Mouse (Mus musculus) T-helper 2 cell (primary cell): ENCODE measurements at regions not wholly inside any gene's neighbourhood (a gene's known extent, or its start where the extent isn't known, plus 50 kb on each side); places are given as distances from the start of the nearest gene placed in this dataset.

Experiments
- in situ Hi-C: fragments of 300-600 bp; cut with MboI, MseI; formaldehyde crosslinking; loops from one replicate; pipeline ENCODE4 v1.15.1; 2025; ENCODE audit warnings: high pct_unique_total_duplicates

DNA sequence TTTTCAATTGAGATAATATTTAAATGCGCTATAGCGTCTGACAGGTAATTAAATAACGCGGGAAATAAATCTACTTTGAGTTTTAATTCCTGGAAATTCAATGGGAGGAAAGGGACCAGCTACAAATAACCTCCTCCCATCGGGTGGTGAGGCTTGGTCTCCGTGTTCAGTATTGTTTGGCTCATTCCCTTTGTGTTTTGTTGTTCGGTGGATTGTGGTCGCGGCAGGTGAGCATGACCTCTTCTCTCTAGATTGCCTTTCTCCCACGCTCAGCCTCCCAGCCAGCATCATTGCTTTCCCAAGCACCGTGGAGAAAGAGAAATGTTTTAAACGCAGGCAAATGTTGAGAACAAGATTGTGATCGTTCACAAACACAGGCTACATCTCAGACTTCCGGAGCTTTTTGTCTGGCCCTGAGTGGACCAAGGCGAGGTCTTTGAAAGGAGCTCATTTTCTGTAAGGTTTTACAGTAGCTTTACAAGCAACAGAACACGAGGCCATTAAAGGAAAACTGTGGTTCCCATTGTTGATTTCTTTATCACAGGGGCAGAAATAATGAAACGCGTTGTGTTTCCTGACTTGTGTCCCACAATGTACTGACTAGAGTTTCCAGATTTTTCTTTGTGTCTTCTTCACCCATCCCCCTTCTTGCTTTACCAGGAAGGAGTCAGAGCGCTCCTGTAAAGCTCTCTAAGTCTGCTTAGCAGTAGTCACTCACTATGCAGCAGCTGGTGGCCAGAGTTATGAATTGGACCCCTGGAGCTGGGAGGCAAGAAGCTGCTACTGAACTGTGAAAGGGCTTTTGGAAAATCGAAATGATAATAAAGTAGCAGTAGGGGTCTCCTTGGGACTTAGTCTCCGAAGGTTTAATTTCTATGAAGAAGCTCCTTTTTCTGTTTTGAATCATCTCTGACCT lies 337.7 kb downstream of the Galc start:
- in situ Hi-C loops, result no loop called here

- in situ Hi-C loops, result no loop called here
These were observed 340.8 kb downstream of the Galc start for GRCm38 (mm10) chr12:97918416-97918815.

DNA sequence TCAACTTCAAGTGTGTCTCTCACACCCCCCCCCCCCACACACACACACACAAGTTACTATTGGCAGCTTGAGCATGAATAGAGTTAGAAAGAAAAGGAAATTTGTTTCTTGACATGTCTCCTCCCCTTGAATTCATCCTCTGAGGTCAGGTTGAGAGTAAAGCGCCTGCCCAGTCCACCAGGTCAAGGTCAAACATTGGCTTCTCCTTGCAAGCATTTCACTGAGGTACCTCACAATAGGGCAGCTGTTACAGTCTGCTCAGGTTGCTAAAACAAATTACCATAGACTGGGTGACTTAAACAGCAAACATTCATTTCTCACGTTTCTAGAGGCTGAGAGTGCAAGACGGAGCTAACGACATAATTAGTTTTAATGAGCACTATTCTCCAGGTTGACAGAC lies 344.2 kb downstream of the Galc start:
- in situ Hi-C loops, result no loop called here

DNA sequence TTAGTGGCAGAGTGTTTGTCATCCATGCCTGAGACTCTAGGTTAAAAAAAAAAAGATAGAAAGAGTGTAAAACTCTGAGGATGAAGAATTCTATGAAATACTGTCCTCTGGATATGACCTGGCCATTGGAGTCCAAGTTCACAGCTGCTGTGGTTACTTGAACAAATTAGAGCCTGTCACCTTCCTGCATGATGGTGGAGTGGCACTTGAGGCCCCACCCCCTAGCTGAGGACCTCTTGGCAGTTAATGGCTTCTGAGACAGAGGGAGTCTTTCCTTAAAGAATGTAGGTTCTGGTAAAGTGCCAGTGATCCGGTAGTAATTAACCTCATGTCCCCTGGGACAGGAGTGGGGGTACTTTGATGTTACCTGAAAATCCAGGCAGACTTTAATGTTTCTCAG lies 346.5 kb downstream of the Galc start:
- in situ Hi-C loops, result no loop called here

DNA sequence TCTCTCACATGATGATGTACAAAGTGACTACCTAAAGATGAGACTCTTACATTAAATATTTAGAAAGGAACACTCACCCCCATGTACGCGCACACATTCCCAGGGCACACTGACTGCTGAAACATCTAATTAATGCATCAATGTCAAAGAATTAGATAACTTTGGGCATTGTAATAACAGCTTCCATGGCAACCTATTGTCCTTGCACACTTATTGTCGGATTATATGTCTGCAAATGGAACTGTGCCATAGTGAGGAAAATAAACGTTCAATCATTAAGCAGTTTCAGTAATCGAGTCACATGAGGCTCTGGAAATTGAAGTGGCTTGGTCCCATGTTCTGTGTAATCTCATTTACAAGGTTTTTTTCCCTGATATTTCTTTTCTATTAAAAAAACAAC lies 360.0 kb downstream of the Galc start:
- in situ Hi-C loops, result no loop called here

DNA sequence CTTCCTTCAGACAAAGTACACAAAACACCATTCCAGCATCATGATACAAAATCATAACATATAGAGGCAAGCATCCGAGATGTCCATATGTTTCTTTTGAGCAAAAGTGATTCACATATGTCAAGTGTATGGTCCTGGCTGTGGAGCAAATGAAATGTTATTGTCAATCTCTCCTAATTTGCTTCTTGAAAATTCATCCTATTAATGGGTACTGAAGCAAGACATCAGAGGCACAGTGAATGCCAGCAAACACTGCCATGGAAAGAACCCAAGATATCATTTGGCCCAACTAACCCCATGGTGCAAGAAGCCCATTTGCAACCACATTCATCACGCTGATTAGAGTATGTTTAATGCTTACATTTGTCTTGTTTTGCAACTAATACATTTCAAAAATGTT lies 361.1 kb downstream of the Galc start:
- in situ Hi-C loops, result no loop called here

DNA sequence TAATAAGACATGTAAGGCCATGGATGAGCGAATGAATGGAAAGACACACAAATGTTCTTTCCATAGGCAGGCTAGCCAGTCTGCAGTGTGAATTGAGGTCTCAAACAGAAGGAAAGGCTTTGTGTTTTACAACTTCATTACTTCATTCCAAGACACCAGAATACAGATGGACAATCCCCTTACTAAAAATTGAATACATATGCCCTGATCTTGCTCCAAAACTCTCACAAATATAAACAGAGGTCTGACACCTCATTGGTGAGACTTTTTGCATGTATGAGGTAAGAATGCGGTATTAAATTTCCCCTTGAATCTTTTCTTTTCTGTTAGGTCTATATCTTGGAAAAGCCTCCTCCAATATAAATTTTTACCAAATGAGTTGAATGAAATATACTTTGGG lies 363.3 kb downstream of the Galc start:
- in situ Hi-C loops, result no loop called here

- in situ Hi-C loops, result no loop called here
These were observed 370.3 kb downstream of the Galc start for GRCm38 (mm10) chr12:97888801-97889455.

DNA sequence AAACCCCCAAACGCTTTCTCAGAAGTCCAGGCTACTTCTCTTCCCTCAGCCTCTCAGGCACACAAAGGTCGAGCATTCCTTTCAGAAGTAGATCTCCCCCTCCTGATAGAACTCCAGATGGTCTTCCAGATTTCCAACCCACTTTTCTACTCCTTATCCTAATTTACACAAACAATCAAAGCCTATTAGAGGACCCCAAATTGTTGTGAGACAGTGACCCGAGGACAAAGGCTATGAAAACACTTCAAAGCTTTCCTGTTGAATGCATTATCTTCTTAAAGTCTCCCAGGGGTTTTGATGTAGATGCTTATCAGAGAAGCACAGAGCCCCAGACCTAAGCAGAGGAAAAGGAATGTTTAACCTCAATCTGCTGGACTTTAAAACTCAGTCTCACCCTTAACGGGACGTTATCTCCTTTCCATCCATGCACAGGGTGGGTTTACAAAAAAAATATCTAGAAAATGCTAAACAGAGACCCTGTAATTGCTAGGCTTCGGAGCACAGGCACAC lies 370.9 kb downstream of the Galc start:
- in situ Hi-C loops, result no loop called here

GRCm38 (mm10) chr12:97882439-97882838 lies 376.8 kb downstream of the Galc start:
- in situ Hi-C loops, result no loop called here

DNA sequence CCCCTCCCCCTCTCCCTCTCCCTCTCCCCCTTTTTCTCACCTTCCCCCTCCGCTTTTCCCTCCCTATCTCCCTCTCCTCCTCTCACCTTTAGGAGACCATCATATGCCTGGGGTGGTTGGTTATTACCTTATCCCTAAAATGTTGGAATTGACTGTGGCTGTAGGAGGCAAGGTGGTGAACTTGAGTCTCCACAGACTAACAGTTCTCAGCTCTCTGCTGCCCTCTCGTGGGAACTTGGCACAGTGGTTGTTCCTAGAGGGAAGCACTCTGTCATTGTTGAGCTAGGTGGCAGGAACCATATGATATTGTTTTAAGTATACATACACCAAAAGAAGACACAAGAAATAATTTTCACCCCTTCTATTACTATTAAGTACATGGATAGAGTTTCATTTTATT lies 386.9 kb downstream of the Galc start:
- in situ Hi-C loops, result no loop called here

DNA sequence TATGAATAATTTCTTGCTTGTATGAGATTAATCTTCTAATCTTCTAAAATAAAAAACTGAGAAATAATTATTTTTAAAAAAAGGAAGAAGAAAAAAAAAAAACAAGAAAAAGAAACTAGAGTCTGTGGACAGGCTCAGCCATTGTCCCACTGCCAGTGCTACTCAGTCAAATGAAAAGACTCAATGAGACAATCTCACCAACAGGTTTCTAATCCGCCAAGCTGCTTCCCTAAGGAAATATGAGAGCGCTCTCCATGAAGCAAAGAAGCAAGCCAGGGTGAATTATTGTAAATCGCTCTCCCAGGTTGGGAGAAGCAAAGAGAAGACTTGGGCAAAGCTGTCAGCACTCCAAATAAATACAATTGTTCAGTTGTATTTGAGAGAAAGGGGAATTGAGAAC lies 396.3 kb downstream of the Galc start:
- in situ Hi-C loops, result no loop called here

DNA sequence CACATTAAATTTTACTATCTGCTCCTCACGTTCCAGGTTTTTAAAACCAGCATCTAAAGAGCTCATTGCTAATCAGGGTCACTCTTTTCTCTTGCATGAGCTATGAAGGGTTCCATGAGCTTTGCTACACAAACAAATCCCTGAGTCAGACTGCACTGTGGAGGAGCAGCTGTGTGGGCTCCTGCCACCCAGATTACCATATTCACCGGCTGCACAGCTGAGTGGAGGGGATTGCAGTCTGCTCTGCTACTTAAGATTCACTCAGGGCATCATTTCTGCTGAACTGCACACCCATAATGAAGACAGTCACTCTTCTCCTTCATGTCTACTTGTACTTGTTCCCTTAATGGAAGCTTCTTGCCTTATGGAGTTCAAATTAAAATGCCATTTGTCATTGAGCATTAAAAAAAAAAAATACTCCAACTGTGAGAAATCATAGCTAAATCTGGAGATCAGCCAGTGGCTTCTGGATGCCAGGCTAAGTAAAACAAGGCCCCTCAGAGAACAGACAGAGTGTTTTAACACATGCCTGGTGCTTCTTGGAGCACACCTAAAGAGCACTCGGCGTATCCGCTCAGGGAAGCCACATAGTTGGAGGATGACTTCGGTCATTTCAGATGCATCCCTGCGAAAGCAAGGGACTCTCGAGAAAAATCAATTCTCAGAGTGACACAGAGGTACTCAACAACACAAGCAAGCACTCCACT lies 422.9 kb downstream of the Galc start:
- in situ Hi-C loops, result no loop called here

GRCm38 (mm10) chr12:97793364-97794120 lies 465.7 kb downstream of the Galc start:
- in situ Hi-C loops, result no loop called here

DNA sequence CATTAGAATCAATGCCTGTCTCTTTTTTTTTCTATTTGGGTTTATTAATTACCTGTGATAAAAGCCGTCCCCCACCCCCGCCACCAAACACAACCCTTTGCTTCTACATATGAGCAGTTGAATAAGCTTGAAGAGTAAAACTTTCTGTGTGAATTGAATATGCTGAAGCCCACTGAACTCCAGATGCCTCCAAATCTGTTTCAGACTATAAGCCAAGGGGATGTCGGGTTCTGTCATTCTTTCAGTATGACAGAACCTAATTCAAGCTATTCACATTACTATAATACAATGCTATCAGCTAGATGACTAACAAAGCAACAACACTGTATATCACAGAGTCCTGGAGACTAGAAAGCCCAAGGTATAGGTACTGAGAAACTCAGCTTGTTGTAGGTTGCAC lies 475.8 kb downstream of the Galc start:
- in situ Hi-C loops, result no loop called here

DNA sequence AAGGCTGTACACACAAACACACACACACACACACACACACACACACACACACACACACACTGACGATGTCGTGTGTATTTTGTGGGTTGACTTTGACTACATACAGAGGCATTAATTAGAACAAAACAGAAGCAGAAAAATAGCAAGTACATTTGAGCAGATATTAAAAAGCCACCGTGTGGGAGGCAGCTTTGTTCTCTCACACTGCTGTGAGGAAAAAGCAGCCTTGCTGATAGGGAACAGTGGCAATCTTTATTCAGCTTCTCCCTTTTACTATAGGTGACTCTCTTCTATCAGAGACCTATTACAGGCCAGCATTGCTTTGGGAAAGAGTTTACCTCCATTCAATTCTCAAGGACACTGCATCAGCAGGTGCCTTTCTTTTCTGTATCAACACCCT lies 500.1 kb downstream of the Galc start:
- in situ Hi-C loops, result no loop called here

GRCm38 (mm10) chr12:97758624-97759023 lies 500.6 kb downstream of the Galc start:
- in situ Hi-C loops, result no loop called here

- in situ Hi-C loops, result no loop called here
These were observed 509.1 kb downstream of the Galc start for GRCm38 (mm10) chr12:97750166-97750565.

- in situ Hi-C loops, result no loop called here
These were observed 518.3 kb downstream of the Galc start for GRCm38 (mm10) chr12:97740927-97741326.

- in situ Hi-C loops, result no loop called here
These were observed 527.1 kb downstream of the Galc start for GRCm38 (mm10) chr12:97732078-97732580.

GRCm38 (mm10) chr12:97720554-97720953 lies 538.7 kb downstream of the Galc start:
- in situ Hi-C loops, result no loop called here
